Mouse (Mus musculus) thymus, adult 2 months (tissue): ENCODE results near the gene Crtc1. TPM values are rescaled to one million over a fixed set of nuclear protein-coding genes. Genes with fewer than 3 reads are reported as not detected.

ENCODE experiments used
- DNase-seq: peaks from one replicate; pipeline ENCODE4 v3.0.0; 2021
- H3K27ac ChIP-seq: fragments of 200-500 bp; 2 replicates; pipeline ENCODE4 v1.5.1; 2012; ENCODE audit warnings: low read length, control low read depth; ENCODE audit not compliant: control insufficient read depth, insufficient read depth
- H3K27me3 ChIP-seq: fragments of 200-500 bp; 2 replicates; pipeline ENCODE4 v1.6.1; 2012; ENCODE audit warnings: mild to moderate bottlenecking, low read length, moderate library complexity, mixed read lengths; ENCODE audit not compliant: control insufficient read depth, insufficient read depth
- H3K36me3 ChIP-seq: fragments of 200-500 bp; 2 replicates; pipeline ENCODE4 v1.6.1; 2012; ENCODE audit warnings: mild to moderate bottlenecking, low read length, moderate library complexity; ENCODE audit not compliant: control insufficient read depth, insufficient read depth
- H3K4me1 ChIP-seq: fragments of 200-500 bp; replicated peaks from 2 replicates; pipeline ENCODE4 v1.6.1; 2012; ENCODE audit warnings: low read length; ENCODE audit not compliant: control insufficient read depth, insufficient read depth
- H3K4me3 ChIP-seq: fragments of 200-500 bp; 2 replicates; pipeline ENCODE4 v1.5.1; 2012; ENCODE audit warnings: mild to moderate bottlenecking, low read length, control low read depth, moderate library complexity; ENCODE audit not compliant: control insufficient read depth, insufficient read depth
- CTCF ChIP-seq: fragments of 200-500 bp; IDR thresholded peaks from 2 replicates; pipeline ENCODE4 v1.5.1; 2012; ENCODE audit warnings: mild to moderate bottlenecking, control low read depth, low read length, moderate library complexity, borderline replicate concordance; ENCODE audit not compliant: control insufficient read depth, poor library complexity, insufficient read depth; ENCODE audit errors: extremely low read depth
- POLR2A ChIP-seq: fragments of 200-500 bp; IDR thresholded peaks from 2 replicates; pipeline ENCODE4 v1.6.1; 2012; ENCODE audit warnings: mild to moderate bottlenecking, low read length, control low read depth, moderate library complexity; ENCODE audit not compliant: control insufficient read depth, poor library complexity, insufficient read depth; ENCODE audit errors: extremely low read depth
- WGBS: fragments of 180-500 bp; shearing (Covaris S2); methylation state at CpG from one replicate; pipeline ENCODE4 v1.1.7; 2018; 5-methylcytosine and 5-hydroxymethylcytosine counted together
- polyA plus RNA-seq: library from polyadenylated mRNA; depleted of rRNA; stranded (reverse); fragments of >200 nt; gene quantifications from 2 replicates; pipeline ENCODE4 v1.2.3, GENCODE M21; 2012

Gene Crtc1
- polyA plus RNA-seq, 1 experiment: 43.9 TPM

DNA sequence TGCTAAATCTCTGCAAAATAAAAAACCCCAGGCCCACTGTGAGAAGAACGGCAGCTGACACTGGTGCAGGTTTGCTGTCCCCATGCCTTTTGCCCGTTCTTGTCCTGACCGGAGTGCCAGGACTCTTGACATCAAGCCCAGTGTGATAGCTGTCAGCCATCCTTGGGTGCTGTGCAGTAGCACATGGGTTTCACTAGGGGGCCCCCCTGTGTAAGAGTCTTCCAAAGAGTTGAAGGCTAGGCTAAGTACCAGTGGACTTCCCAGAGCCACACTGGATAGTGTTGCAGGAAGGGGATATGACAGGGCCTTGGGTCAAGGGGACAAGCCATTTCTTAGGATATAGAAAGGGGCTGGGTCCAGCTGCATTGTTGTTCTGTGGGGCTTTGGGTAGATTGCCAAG lies 56.1 kb downstream of the Crtc1 start:
- Histone ChIP-seq H3K27me3 (no peaks in the 10 kb centered on the region), H3K4me1 (no peaks in the 10 kb centered on the region), H3K27ac (no peak overlapping the region), H3K36me3 (no peaks in the 10 kb centered on the region), H3K4me3 (no peak overlapping the region)
- TF ChIP-seq POLR2A (no peak), CTCF (peak; percentile 47; the same call in 1 of the 2 replicates)
- DNase-seq: peak; percentile 65
- 60% methylated on average over 3 of the region's 3 CpGs for WGBS

DNA sequence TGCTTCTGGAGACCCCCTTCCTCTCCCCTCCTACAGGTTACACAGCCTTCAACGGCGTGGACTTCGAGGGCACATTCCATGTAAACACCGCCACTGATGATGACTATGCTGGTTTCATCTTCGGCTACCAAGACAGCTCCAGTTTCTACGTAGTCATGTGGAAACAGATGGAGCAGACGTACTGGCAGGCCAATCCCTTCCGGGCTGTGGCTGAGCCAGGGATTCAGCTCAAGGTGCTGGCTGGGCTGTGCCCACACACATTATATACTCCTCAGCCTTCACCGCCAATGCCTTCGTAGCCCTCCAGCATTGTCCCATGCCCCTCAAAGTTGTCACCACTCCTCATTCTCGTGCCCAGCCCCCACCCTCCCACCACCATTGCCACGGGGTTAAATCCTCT lies 59.3 kb downstream of the Crtc1 start:
- Histone ChIP-seq H3K27ac (no peak overlapping the region), H3K4me3 (no peak overlapping the region), H3K4me1 (peaks cover 16% of the 10 kb centered on the region), H3K36me3 (no peaks in the 10 kb centered on the region), H3K27me3 (peaks cover 21% of the 10 kb centered on the region)
- TF ChIP-seq POLR2A: no peak
- TF ChIP-seq CTCF: no peak
- no peak for DNase-seq
- WGBS: 93% methylated on average over 12 of the region's 12 CpGs

DNA sequence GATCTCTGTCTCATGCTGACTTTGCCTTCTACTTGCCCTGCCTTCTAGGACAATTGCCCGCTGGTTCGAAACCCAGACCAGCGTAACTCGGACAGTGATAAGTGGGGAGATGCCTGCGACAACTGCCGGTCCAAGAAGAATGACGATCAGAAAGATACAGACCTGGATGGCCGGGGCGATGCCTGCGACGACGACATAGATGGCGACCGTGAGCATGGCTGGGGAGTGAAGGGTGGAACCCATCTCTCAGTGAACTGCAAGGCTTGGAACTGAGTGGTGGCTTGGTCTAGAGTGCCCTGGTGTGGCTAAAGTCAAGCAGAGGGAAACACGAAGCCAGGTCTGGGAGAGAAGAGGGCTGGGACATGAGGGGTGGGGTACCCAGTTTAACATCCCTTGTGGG lies 62.3 kb downstream of the Crtc1 start:
- peaks cover 45% of the 10 kb centered on the region for H3K27me3 ChIP-seq
- DNase-seq: no peak
- 20% methylated on average over 15 of the region's 15 CpGs for WGBS

DNA sequence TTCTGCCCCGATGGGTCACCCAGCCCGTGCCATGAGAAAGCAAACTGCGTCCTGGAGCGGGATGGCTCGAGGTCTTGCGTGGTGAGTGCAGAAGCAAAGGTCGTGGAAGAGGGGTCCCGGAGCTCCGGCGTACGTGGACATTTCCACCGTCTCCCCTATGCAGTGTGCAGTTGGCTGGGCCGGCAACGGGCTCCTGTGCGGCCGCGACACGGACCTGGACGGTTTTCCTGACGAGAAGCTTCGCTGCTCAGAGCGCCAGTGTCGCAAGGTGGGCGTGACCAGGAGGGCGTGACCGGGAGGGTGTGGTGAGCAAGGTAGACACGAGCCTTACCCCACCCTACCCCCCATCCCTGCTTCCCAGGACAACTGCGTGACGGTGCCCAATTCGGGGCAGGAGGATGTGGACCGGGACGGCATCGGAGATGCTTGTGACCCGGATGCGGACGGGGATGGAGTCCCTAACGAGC lies 63.1 kb downstream of the Crtc1 start:
- DNase-seq: no peak
- Histone ChIP-seq H3K36me3 (no peaks in the 10 kb centered on the region), H3K27me3 (peaks cover 45% of the 10 kb centered on the region), H3K4me1 (peaks cover 30% of the 10 kb centered on the region), H3K27ac (no peak overlapping the region), H3K4me3 (no peak overlapping the region)
- WGBS: 10% methylated on average over 37 of the region's 37 CpGs
- TF ChIP-seq POLR2A: no peak
- no peak for TF ChIP-seq CTCF

More for the DNA sequence above, 62.3 kb downstream of the Crtc1 start:
- no peak for TF ChIP-seq CTCF
- TF ChIP-seq POLR2A: no peak
- peaks cover 30% of the 10 kb centered on the region for H3K4me1 ChIP-seq
- no peaks in the 10 kb centered on the region for H3K36me3 ChIP-seq
- no peak overlapping the region for H3K4me3 ChIP-seq
- H3K27ac ChIP-seq: no peak overlapping the region

DNA sequence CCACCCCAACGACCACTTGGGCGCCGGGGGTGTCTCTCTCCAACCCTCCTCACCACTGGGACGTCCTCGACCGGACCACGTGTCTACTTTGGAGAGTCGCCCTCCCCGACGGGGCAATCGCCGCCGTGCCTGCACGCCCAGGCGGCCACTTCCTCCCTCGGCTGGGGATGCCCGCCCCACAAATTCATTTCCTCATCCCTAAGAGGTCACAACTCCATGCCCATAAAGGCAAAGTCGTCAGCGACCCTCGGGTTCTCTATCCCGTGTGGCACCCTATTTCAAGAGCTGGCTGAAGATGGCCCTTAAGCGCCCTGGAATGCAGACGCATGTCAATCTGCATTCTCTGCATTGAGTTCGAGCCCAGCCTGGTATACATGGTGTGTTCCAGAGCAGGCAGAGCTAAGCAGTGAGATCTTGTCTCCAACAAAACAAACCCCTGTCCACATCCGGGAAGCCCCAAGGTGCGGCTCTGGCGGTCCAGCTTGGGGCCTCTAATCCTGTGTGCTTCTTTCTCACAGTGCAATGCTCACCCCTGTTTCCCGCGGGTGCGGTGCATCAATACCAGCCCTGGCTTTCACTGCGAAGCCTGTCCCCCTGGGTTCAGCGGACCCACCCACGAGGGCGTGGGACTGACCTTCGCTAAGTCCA lies 64.0 kb downstream of the Crtc1 start:
- no peak for DNase-seq
- Histone ChIP-seq H3K27ac (no peak overlapping the region), H3K4me1 (peaks cover 30% of the 10 kb centered on the region), H3K4me3 (no peak overlapping the region), H3K36me3 (no peaks in the 10 kb centered on the region), H3K27me3 (peaks cover 45% of the 10 kb centered on the region)
- no peak for TF ChIP-seq CTCF
- WGBS: 5% methylated on average over 35 of the region's 35 CpGs

DNA sequence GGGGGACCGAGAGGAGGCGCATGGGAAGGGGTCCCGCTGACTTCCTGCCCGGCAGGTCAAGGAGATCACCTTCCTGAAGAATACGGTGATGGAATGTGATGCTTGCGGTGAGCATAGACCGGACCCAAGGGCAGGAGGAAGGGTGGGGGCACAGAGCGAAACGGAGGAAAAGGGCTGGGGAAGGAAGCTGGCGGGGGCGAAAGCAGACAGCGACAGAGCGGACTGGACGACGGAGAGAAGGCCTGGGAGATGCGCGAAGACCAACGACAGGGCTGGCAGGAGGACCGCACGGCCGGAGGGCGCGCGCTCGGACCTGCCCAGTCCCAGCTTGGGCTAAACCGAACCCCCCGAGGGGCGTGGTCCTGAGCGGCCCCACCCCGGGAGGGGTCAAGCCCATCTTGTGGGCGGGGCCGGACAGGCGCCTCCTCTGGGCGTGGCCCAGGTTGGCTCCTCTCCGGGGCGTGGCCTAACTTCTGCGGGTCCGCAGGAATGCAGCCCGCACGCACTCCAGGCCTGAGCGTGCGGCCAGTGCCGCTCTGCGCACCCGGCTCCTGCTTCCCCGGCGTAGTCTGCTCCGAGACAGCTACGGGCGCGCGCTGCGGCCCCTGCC lies 65.0 kb downstream of the Crtc1 start:
- DNase-seq: peak; percentile 34
- Histone ChIP-seq H3K4me1 (peaks cover 30% of the 10 kb centered on the region), H3K36me3 (no peaks in the 10 kb centered on the region), H3K27me3 (peaks cover 45% of the 10 kb centered on the region), H3K27ac (no peak overlapping the region), H3K4me3 (peak overlapping the region; percentile 27)
- TF ChIP-seq CTCF: no peak
- no peak for TF ChIP-seq POLR2A
- WGBS: 2% methylated on average over 53 of the region's 53 CpGs
